8 mouse cellular contexts compared by ENCODE assay signal in the genomic region with DNA sequence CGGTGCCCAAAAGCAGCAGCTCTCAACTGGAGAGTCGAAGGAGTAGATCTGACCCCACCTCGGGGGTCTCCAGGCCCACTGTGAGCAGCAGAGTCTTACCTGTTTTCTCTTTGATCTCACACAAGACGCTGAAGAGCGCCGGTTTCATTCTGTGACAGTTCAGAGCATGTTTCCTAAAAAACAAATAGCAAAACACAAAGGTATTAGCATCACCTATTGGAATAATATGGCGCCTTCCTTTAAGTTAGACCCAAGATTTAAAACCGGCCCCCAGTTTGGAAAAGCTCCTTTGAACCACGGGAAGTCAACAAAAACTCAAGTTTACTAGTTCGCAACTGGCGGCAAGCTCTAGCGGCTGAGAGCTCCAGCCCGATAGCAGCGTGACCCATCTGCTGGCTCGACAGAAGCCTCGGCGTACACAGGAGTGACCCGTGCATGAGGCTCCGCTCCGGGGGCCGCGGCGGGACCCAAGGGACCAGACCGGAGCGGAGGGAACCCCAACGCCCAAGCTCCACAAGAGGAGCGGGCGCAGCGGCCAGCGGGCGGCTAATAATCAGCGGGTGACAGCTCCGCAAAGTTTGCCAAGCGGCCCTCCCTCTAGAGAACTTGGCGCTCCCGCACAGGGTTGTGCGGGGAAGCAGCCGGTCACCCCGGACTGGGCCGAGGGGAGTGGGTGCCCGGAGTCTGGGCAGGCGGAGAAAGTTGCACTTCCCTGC. TPM values are rescaled to one million over a fixed set of nuclear protein-coding genes. Genes with fewer than 3 reads are reported as not detected.
A peak's percentile ranks its signal among the peaks of the same experiment; 100 is the strongest.
DNase-seq lines count a peak whose midpoint lies in the region; ATAC-seq lines count a peak whose summit lies in the region.

No protein-coding gene starts in this region.

- peak overlapping the region; percentile 86 for H3K4me3 ChIP-seq in embryonic facial prominence, embryonic 10.5 days
- H3K4me3 ChIP-seq in heart, embryonic 10.5 days, result peak overlapping the region; percentile 93
- H3K4me3 ChIP-seq in kidney, embryonic 14.5 days (ENCODE audit: low read length), result peak overlapping the region; percentile 89

- 0 out of 2 replicates have a peak, but pooled peaks cover 7% of the 10 kb centered on the region for H3K27me3 ChIP-seq in embryonic facial prominence, embryonic 10.5 days (replicated peaks; ENCODE audit: low read depth, poor library complexity, severe bottlenecking)
- no peaks in the 10 kb centered on the region for H3K27me3 ChIP-seq in heart, embryonic 10.5 days (ENCODE audit: insufficient read depth, poor library complexity, severe bottlenecking)
- no peaks in the 10 kb centered on the region for H3K27me3 ChIP-seq in kidney, embryonic 14.5 days (ENCODE audit: control insufficient read depth, insufficient read depth, low read length)

- H3K9ac ChIP-seq in kidney, embryonic 14.5 days (ENCODE audit: low read depth, low read length), result peak overlapping the region; percentile 98

- peaks cover 42% of the 10 kb centered on the region for H3K4me1 ChIP-seq in embryonic facial prominence, embryonic 10.5 days
- peaks cover 20% of the 10 kb centered on the region for H3K4me1 ChIP-seq in heart, embryonic 10.5 days
- peaks cover 5% of the 10 kb centered on the region for H3K4me1 ChIP-seq in kidney, embryonic 14.5 days (ENCODE audit: control insufficient read depth, insufficient read depth, low read length)

- no peaks in the 10 kb centered on the region for H3K9me3 ChIP-seq in embryonic facial prominence, embryonic 10.5 days
- H3K9me3 ChIP-seq in heart, embryonic 10.5 days, result no peaks in the 10 kb centered on the region
- no peaks in the 10 kb centered on the region for H3K9me3 ChIP-seq in kidney, embryonic 14.5 days (ENCODE audit: control insufficient read depth, low read length)

- DNase-seq in 3134 (ENCODE audit: extremely low read depth, insufficient read length, low spot score), result peak; percentile 69
- DNase-seq in adrenal gland, adult 18-20 months (ENCODE audit: low spot score in 2 of 2), result peak; percentile 48 to 52
- peak; percentile 64 for DNase-seq in embryonic facial prominence, embryonic 10.5 days (ENCODE audit: low spot score)
- DNase-seq in heart, embryonic 10.5 days (ENCODE audit: low spot score), result peak; percentile 80
- DNase-seq in lung, postnatal 10 days, result peak; percentile 54
- peak; percentile 12 to 14 for DNase-seq in right cerebral cortex, adult 2 months (ENCODE audit: low spot score in 2 of 2)
- peak; percentile 10 for DNase-seq in urinary bladder, postnatal 10 days (ENCODE audit: low spot score)

- peak overlapping the region; percentile 93 for H3K4me2 ChIP-seq in kidney, embryonic 14.5 days (replicated peaks; ENCODE audit: low read depth, low read length)

- H3K27ac ChIP-seq in embryonic facial prominence, embryonic 10.5 days (replicated peaks), result peak overlapping the region; percentile 96
- H3K27ac ChIP-seq in heart, embryonic 10.5 days, result peak overlapping the region; percentile 99
- H3K27ac ChIP-seq in kidney, embryonic 14.5 days (ENCODE audit: low read depth, low read length), result peak overlapping the region; percentile 97

- WGBS in embryonic facial prominence, embryonic 10.5 days, result under 1% methylated on average over 42 of the region's 42 CpGs
- under 1% methylated on average over 42 of the region's 42 CpGs for WGBS in heart, embryonic 10.5 days
- WGBS in kidney, embryonic 14.5 days, result under 1% methylated on average over 42 of the region's 42 CpGs

- ATAC-seq in kidney, embryonic 14.5 days (ENCODE audit: low FRiP score, low TSS enrichment), result 0 out of 2 replicates have a peak, but pooled peaks have one; percentile 9

- H3K36me3 ChIP-seq in embryonic facial prominence, embryonic 10.5 days (replicated peaks), result no peaks in the 10 kb centered on the region
- H3K36me3 ChIP-seq in heart, embryonic 10.5 days, result no peaks in the 10 kb centered on the region
- no peaks in the 10 kb centered on the region for H3K36me3 ChIP-seq in kidney, embryonic 14.5 days (ENCODE audit: control insufficient read depth, insufficient read depth, low read length)

RNA-seq across cellular contexts. Expression of a gene that starts 2.1 kb away (rescaled TPM):
- total RNA-seq in adrenal gland, adult 18-20 months (2021), result 10 to 100 TPM; 55.0 to 85.4 TPM
- 36.7 and 38.9 TPM in 2 replicates for polyA plus RNA-seq in embryonic facial prominence, embryonic 10.5 days (2016; fragmentation: Nextera tagmentation; extraction: Ambion mirVana)
- 26.8 and 33.3 TPM in 2 replicates for polyA plus RNA-seq in heart, embryonic 10.5 days (2016; fragmentation: Nextera tagmentation; extraction: Ambion mirVana)
- polyA plus RNA-seq in kidney, embryonic 14.5 days (2014; fragmentation: Nextera tagmentation; extraction: Ambion mirVana), result 28.9 and 34.7 TPM in 2 replicates

RNA-seq across cellular contexts. Expression of a gene that starts 35.7 kb away (rescaled TPM):
- total RNA-seq in adrenal gland, adult 18-20 months (2021), result 10 to 100 TPM; 63.5 to 71.5 TPM
- polyA plus RNA-seq in embryonic facial prominence, embryonic 10.5 days (2016; fragmentation: Nextera tagmentation; extraction: Ambion mirVana), result 88.1 and 90.9 TPM in 2 replicates
- polyA plus RNA-seq in heart, embryonic 10.5 days (2016; fragmentation: Nextera tagmentation; extraction: Ambion mirVana), result 68.1 and 75.8 TPM in 2 replicates
- polyA plus RNA-seq in kidney, embryonic 14.5 days (2014; fragmentation: Nextera tagmentation; extraction: Ambion mirVana), result 69.4 and 99.7 TPM in 2 replicates

Comparison
In these comparisons a context has a peak if more than half of its experiments do, and no peak if none do; other contexts are left out.
1. Peak in every context shown above with its lines: DNase-seq, ATAC-seq, H3K4me3 ChIP-seq and H3K27ac ChIP-seq.
2. DNase-seq: peak in every context shown above with its lines; median percentile 80 in heart, embryonic 10.5 days; 69 in 3134; 64 in embryonic facial prominence, embryonic 10.5 days; 54 in lung, postnatal 10 days; 50 in adrenal gland, adult 18-20 months; 13 in right cerebral cortex, adult 2 months; 10 in urinary bladder, postnatal 10 days.